Mouse (Mus musculus): ENCODE measurements around the gene Ccdc97. TPM values are rescaled to one million over a fixed set of nuclear protein-coding genes. Genes with fewer than 3 reads are reported as not detected.

Gene Ccdc97
- total RNA-seq, 2 experiments from 2014 or later = 45.9 to 49.0 TPM

DNA sequence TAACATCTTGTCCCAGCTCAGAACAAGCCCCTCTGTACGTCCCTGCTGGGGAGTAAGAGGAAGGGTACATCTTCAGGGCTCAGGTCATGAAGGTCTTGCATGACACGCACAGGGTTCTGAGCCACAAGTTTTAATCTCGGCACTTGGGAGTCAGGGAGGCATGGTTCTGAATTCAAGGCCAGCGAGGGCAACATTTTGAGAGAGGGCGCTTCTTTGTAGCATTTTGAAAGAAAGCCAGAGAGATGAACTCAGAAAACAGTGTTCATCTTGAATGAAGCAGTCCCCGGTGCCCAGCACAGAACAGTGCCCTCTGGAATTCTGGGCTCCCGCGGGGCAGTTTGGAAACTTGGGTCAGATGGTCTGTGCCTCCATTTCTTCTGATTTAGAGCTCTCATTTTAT, 52.5 kb downstream of the Ccdc97 start:
- DNase-seq = no peak

Other genes with a start within 250 kb of the Ccdc97 start
- gene Ceacam1, start 241.5 kb downstream of the Ccdc97 start, total RNA-seq (2021) = 10 to 100 TPM in 1 of 2 experiments, 1 to 10 TPM in 1; 9.6 to 19.9 TPM
- gene Ceacam2, start 179.2 kb downstream of the Ccdc97 start, total RNA-seq (2021) = 1 to 10 TPM; 1.4 to 2.4 TPM
- not detected for gene Erich4, start 103.2 kb downstream of the Ccdc97 start, total RNA-seq (2021)
- 10 to 100 TPM; 22.1 to 25.3 TPM for gene Dmac2, start 99.7 kb downstream of the Ccdc97 start, total RNA-seq (2021)
- gene B3gnt8, start 92.4 kb downstream of the Ccdc97 start, total RNA-seq (2021) = 1 to 10 TPM; 1.8 to 2.0 TPM
- gene Bckdha, start 60.1 kb downstream of the Ccdc97 start, total RNA-seq (2021) = 100 to 1,000 TPM; 176 to 245 TPM
- gene Exosc5, start 59.9 kb downstream of the Ccdc97 start, total RNA-seq (2021) = 10 to 100 TPM; 39.6 to 54.0 TPM
- not detected for gene Tmem91, start 43.9 kb downstream of the Ccdc97 start, total RNA-seq (2021)
- gene B9d2, start 38.3 kb downstream of the Ccdc97 start, total RNA-seq (2021) = 10 to 100 TPM; 15.3 to 18.0 TPM
- gene Tgfb1, start 32.1 kb downstream of the Ccdc97 start, total RNA-seq (2021) = 10 to 100 TPM; 35.5 to 48.9 TPM
- gene Hnrnpul1, start 35.7 kb upstream of the Ccdc97 start, total RNA-seq (2021) = 100 to 1,000 TPM; 102 to 113 TPM
- gene Axl, start 69.6 kb upstream of the Ccdc97 start, total RNA-seq (2021) = 10 to 100 TPM; 50.7 to 63.4 TPM
- 1 to 10 TPM; 1.9 to 2.5 TPM for gene Cyp2s1, start 97.8 kb upstream of the Ccdc97 start, total RNA-seq (2021)
- 1 to 10 TPM; 3.9 to 7.6 TPM for gene Cyp2b10, start 178.5 kb upstream of the Ccdc97 start, total RNA-seq (2021)